Mouse (Mus musculus) heart, adult 8-10 months (tissue): ENCODE data around the gene Cavin4. TPM values are rescaled to one million over a fixed set of nuclear protein-coding genes. Genes with fewer than 3 reads are reported as not detected.
A peak's percentile ranks its signal among the peaks of the same experiment; 100 is the strongest.
"Not testable (repeated sequence)": the region's sequence is repeated elsewhere in the genome, so short reads cannot be mapped to it uniquely, and the experiment has no call there.

Experiments used
- DNase-seq: peaks from one replicate; pipeline ENCODE4 v3.0.0; 2022; ENCODE audit warnings: low spot score
- total RNA-seq, 4 experiments: library from RNA; stranded (reverse); gene quantifications; 2 replicates each; pipeline ENCODE4 v1.2.4; 2022

Cavin4 gene
- total RNA-seq, 4 experiments from 2014 or later = 111 to 133 (median 117) TPM

DNA sequence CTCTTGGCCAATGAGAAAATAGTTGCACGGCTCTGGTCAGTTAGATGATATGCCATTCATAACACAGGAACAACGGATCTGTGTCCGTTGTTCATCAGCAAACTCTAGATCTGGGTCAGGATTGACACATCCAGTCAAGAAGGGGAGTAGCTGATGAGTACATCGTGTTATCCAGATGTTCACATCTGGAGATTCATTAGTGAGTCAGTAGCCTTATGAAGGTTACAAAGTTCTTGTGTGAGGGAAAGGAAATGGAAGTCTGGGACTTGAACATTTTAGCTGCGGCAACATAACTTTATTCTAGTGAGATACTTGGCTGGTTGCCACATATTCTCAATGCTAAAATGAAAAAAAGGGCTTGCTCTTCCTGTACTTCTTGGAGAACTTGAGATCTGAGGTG lies 9.6 kb downstream of the Cavin4 start:
- no peak for DNase-seq

- no peak for DNase-seq
Observed at GRCm38 (mm10) chr4:48674412-48674811, 11.1 kb downstream of the Cavin4 start.

GRCm38 (mm10) chr4:48676570-48677185 lies 13.4 kb downstream of the Cavin4 start:
- DNase-seq = no peak

DNA sequence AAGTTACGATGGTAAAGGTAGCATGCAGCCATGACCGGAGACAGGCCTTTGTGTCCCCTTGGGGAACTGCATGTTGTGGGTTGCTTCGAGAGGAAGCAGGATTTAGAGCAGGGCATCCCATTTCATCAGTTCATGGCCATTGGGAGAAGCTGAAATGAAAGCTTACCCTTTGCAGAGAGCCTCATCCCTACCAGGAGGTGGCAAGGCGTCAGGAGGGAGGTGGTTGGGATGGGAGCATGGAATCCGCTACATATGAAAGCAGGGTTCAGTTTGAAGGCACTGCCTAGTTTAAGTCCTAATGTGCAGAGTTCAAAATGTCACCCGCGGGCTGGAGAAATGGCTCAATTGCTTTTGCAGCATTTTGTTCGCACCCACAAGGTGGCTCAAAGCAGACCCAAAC lies 14.0 kb downstream of the Cavin4 start:
- DNase-seq = no peak

GRCm38 (mm10) chr4:48677812-48678211 lies 14.5 kb downstream of the Cavin4 start:
- no peak for DNase-seq

DNA sequence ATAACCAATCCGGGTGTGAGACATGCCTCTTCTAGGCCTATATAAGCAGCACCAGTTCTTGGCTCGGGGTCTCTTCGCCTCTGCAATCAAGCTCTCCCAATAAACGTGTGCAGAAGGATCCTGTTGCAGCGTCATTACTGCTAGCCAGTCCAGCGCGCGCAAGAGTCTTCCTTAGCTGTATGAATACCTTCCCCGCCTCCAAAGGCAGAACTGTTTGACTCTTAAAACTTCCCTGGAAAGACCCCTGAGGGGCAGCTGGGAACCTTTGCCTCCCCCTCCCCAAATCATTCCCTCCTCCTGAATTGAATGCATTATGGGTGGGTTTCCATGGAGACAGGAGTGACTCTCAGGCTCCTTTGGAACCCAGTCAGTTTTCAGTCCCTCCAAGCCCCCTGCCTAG lies 15.5 kb downstream of the Cavin4 start:
- DNase-seq = no peak

- not testable (repeated sequence) for DNase-seq
Observed at GRCm38 (mm10) chr4:48679728-48680127, 16.4 kb downstream of the Cavin4 start.

GRCm38 (mm10) chr4:48680214-48680613 lies 16.9 kb downstream of the Cavin4 start:
- no peak for DNase-seq

DNA sequence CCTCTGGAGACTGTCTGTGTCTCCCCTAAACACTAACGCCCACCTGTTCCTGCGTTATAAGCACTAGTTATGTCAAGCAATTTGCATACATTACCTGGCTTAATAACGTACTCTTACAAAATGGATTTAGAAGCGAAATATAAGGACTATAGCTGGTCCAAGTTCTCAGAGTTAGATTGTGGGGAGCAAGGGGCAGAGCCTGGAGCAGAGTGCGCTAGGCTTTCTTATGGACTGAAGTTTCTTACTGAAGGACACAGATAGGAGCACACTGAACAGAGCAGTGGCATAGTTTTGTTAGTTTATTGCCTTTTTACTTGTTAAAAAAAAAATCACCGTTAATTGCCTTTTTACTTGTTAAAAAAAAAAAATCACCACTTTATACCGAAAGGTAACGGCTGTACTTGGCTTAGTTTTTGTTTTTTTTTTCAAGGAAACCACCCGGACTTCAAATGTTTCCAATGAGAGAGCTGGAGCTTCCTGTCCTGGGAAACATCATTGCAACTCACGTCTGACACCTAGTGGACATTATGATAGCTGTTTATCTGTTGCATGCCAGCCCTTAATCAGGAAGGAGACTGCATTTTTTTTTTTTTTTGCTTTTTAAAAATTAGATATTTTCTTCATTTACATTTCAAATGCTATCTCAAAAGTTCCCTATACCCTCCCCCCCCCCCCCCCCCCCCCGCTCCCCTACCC lies 17.5 kb downstream of the Cavin4 start:
- peak; percentile 67 for DNase-seq

GRCm38 (mm10) chr4:48683126-48683525 lies 19.8 kb downstream of the Cavin4 start:
- DNase-seq = no peak

DNA sequence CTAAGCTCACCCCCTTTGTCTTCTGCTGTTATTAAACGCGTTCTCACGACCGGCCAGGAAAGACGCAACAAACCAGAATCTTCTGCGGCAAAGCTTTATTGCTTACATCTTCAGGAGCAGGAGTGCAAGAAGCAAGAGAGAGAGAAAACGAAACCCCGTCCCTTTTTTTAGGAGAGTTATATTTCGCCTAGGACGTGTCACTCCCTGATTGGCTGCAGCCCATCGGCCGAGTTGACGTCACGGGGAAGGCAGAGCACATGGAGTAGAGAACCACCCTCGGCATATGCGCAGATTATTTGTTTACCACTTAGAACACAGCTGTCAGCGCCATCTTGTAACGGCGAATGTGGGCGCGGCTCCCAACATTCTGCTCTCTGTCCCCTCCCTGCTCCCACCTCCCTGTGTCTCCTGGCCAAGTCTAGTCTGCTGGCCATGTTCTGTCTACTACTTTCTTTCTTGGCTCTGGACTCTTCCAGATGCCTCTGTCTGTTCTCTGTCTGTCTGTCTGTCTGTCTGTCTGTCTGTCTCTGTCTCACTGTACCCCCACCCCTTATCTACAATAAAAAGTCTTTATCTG lies 20.4 kb downstream of the Cavin4 start:
- DNase-seq = not testable (repeated sequence)

DNA sequence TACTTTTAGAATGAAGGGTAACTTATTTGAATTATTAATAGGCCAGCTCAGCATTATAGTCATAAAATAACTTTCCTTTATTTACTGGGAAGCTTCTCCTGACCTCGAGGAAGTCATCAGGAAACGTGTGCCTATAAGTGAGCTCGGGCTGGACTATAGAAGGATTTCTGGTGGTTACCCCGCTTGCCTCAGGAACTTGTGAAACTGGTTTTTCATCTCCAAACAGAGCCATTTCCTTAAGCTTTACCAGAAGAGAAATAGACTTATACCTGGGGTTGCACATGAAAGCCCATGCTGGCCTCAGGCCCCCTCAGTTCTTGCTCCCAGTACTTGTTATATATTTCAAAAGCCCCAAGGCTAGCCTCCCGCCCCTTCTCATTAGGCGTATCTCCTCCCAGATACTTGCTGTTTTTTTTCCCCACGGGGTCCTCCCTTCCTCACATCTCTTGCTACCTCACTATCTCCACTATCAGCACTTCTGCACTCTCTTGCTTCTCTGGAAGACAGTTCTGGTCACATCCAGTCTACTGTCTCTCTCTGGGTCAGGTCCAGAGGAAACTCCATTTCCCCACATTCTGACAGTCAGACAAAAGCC lies 21.4 kb downstream of the Cavin4 start:
- no peak for DNase-seq

DNA sequence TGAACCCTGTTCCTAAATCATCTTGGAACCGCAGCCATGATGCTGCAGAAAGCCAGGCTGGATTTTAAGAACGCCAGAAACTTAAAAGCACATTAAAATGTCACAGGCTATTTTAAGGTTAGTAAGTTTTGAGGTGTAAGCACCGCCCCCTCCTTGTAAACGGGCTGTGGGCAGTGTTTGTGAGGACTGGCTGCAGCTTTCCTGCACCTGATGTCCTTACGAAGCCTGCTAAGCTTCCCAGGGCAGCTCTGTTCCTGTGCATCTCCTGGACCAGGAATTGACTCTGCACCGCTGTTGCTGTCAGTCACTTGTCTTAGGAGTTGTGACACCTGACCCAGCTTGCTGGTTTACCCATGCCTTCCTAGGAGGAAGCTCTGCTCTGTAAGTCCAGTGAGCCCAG lies 24.8 kb downstream of the Cavin4 start:
- DNase-seq = no peak

GRCm38 (mm10) chr4:48690640-48691039 lies 27.3 kb downstream of the Cavin4 start:
- DNase-seq = no peak

- DNase-seq = no peak
Observed at GRCm38 (mm10) chr4:48691793-48692437, 28.6 kb downstream of the Cavin4 start.

DNA sequence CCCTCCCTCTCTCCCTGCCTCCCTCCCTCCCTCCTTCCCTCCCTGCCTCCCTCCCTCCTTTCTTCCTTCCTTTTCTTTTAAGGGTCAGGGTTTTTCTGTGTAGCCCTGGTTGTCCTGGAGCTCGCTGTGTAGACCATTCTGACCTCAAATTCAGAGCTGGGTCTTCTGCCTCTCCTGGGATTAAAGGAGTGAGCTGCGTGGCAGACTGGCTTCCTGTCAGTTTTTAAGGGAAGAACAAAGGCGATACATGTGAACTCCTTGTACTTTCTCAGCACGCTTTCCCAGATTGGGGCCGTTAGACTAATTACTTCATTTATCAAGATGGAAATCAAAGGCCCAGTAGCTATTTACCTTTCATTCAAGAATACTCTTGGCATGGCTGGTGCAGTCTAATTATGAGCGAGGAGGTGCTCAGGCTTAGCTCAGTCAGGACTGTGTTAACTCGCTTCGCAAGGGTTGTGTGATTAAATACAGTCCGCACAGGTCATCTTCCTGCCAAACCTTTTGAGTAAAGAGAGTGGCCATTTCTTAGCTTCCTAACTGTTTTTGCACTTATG lies 29.5 kb downstream of the Cavin4 start:
- no peak for DNase-seq

DNA sequence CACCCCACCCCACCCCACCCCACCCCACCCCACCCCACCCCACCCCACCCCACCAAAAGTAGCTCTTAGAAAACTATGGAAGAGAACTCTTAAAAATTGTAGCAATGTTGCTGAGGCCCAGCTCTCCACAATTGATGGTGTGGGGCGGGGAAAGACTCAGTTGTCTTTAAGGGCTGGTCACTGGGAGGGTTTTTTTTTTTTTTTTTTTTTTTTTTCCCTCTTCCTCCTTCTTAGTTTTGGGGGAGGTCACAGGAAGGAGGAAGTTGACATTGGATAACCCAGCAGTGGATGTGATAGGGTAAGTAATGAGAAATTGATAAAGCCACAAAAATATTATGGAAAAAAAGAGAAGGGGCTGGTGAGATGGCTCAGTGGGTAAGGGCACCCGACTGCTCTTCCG lies 33.4 kb downstream of the Cavin4 start:
- DNase-seq = no peak

- DNase-seq = no peak
Observed at GRCm38 (mm10) chr4:48697302-48697701, 34.0 kb downstream of the Cavin4 start.

GRCm38 (mm10) chr4:48715865-48716650 lies 52.7 kb downstream of the Cavin4 start:
- no peak for DNase-seq

DNA sequence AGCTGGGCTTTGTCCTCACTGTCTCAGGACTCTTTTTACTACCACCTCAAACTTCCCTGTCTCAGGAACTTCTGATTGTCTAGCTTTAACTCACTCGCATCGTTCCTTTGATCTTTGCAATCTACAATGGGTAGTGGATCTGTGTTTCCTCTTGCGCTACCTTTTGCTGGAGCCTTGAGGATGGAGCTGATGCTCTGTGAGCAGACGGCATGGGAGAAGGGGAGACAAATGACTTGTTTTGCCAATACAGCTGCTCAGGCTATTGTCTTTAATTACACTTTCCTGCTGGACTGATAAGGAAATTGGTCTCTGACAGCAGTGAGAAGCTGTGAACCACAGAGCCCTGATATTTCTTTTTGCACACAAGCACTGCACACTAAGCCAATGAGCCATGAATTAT lies 53.5 kb downstream of the Cavin4 start:
- no peak for DNase-seq
